In the genomic region with DNA sequence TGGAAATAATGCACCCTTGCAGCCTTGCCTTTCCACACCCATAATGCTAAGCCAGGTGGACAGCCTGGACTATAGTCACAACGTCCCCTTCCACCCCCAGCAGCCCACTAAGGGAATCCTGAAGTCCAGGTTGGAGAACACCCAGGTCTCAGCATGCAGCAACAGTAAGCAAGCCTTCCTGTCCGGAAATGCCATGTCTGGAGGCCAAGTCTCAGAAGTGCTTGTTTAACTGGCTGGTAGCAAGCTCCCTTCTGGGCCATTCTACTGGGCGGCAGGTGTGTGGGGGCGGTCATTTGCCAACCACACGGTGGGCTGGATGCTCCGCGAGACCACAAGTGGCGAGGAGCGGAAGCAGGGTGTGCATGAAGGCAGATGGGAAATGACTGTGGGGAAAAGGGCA, we compare ENCODE assay signal across 34 mouse cellular contexts.
DNase-seq lines count a peak whose midpoint lies in the region; ATAC-seq lines count a peak whose summit lies in the region.
"Had no signal": no experiment of that assay in that cellular context is flagged by ENCODE, and none has a peak within 500 bp of the region (broad histone marks: within the 10 kb centered on the region; RNA-seq: fewer than 3 reads in every experiment).

No protein-coding gene starts in this region.

- no peaks in the 10 kb centered on the region for H3K4me1 ChIP-seq in heart, embryonic 10.5 days
- H3K4me1 ChIP-seq in midbrain, embryonic 16.5 days (ENCODE audit: control insufficient read depth, insufficient read depth, low read length): no peaks in the 10 kb centered on the region
- H3K4me1 ChIP-seq: embryonic facial prominence, embryonic 12.5 days; heart, embryonic 13.5 days; hindbrain, embryonic 12.5 days; midbrain, embryonic 10.5 days; midbrain, embryonic 15.5 days; neural tube, embryonic 12.5 days had no signal

- peak; percentile 55 for DNase-seq in heart, embryonic 10.5 days (ENCODE audit: low spot score)
- no peak for DNase-seq in heart, postnatal 36 days
- peak; percentile 98 for DNase-seq in cerebellum, adult 11-12 months
- peak; percentile 98 for DNase-seq in cerebellum, adult 9-11 months
- no peak for DNase-seq in ovary, postnatal 14 days (ENCODE audit: low spot score)
- DNase-seq: adrenal gland, postnatal 25 days; embryo, embryonic 11 days; gastrocnemius, adult 2 months; gastrocnemius, postnatal 36 days; heart, adult 2 months; heart, postnatal 14 days; kidney, adult 8-10 months; kidney, postnatal 10 days; layer of hippocampus, postnatal 36 days; liver; lung, embryonic 14.5 days; lung, postnatal 14 days; right cerebral cortex, postnatal 4 days; thymus, adult 18-20 months; thymus, postnatal 36 days had no signal

- H3K4me3 ChIP-seq in heart, embryonic 10.5 days: no peak overlapping the region
- no peak overlapping the region for H3K4me3 ChIP-seq in midbrain, embryonic 16.5 days (ENCODE audit: low read depth, low read length)
- H3K4me3 ChIP-seq: embryonic facial prominence, embryonic 12.5 days; gastrocnemius, adult 2 months; heart, adult 2 months; heart, embryonic 13.5 days; hindbrain, embryonic 12.5 days; midbrain, embryonic 10.5 days; midbrain, embryonic 15.5 days; myocyte; neural tube, embryonic 12.5 days had no signal

- H3K9ac ChIP-seq in midbrain, embryonic 16.5 days (ENCODE audit: low read depth, low read length): no peak overlapping the region
- H3K9ac ChIP-seq: embryonic facial prominence, embryonic 12.5 days; heart, embryonic 13.5 days; hindbrain, embryonic 12.5 days; liver, embryonic 14.5 days; lung, embryonic 14.5 days; midbrain, embryonic 15.5 days; neural tube, embryonic 12.5 days had no signal

- no peak overlapping the region for H3K4me2 ChIP-seq in midbrain, embryonic 16.5 days (ENCODE audit: low read length)
- H3K4me2 ChIP-seq: embryonic facial prominence, embryonic 12.5 days; heart, embryonic 13.5 days; hindbrain, embryonic 12.5 days; lung, embryonic 14.5 days; midbrain, embryonic 15.5 days; neural tube, embryonic 12.5 days had no signal

- intact Hi-C loops in heart, postnatal 36 days (cut with DNase I): no loop called here

- ATAC-seq in hematopoietic stem cell, adult 5-6 weeks (replicated peaks in 1 of 2; ENCODE audit: insufficient read depth in 1 of 2, low FRiP score in 2 of 2, low TSS enrichment in 1 of 2, low read depth in 1 of 2, poor library complexity in 2 of 2, severe bottlenecking in 2 of 2): peak; percentile 32; a peak in 2 of 4 replicates
- ATAC-seq in midbrain, embryonic 16.5 days: no peak
- ATAC-seq: forebrain, embryonic 14.5 days; intestine, embryonic 16.5 days; midbrain, embryonic 15.5 days; Patski had no signal

- WGBS in heart, embryonic 10.5 days: 91% methylated on average over 9 of the region's 9 CpGs
- WGBS in midbrain, embryonic 16.5 days: 92% methylated on average over 9 of the region's 9 CpGs

- H3K27me3 ChIP-seq in heart, embryonic 10.5 days (ENCODE audit: insufficient read depth, poor library complexity, severe bottlenecking): no peaks in the 10 kb centered on the region
- no peaks in the 10 kb centered on the region for H3K27me3 ChIP-seq in midbrain, embryonic 16.5 days (ENCODE audit: control insufficient read depth, insufficient read depth, low read depth, low read length)
- H3K27me3 ChIP-seq: embryonic facial prominence, embryonic 12.5 days; heart, embryonic 13.5 days; hindbrain, embryonic 12.5 days; midbrain, embryonic 15.5 days; neural tube, embryonic 12.5 days; Patski had no signal

- H3K27ac ChIP-seq in heart, embryonic 10.5 days: no peak overlapping the region
- no peak overlapping the region for H3K27ac ChIP-seq in midbrain, embryonic 16.5 days (ENCODE audit: low read length)
- H3K27ac ChIP-seq: embryonic facial prominence, embryonic 12.5 days; gastrocnemius, adult 2 months; heart, adult 2 months; heart, embryonic 13.5 days; hindbrain, embryonic 12.5 days; liver, embryonic 14.5 days; midbrain, embryonic 15.5 days; neural tube, embryonic 12.5 days; stomach, postnatal 0 days had no signal

- H3K36me3 ChIP-seq in heart, embryonic 10.5 days: no peaks in the 10 kb centered on the region
- no peaks in the 10 kb centered on the region for H3K36me3 ChIP-seq in midbrain, embryonic 16.5 days (ENCODE audit: control insufficient read depth, insufficient read depth, low read length)
- H3K36me3 ChIP-seq: embryonic facial prominence, embryonic 12.5 days; heart, embryonic 13.5 days; hindbrain, embryonic 12.5 days; midbrain, embryonic 10.5 days; midbrain, embryonic 15.5 days; neural tube, embryonic 12.5 days had no signal

- H3K9me3 ChIP-seq in heart, embryonic 10.5 days: no peaks in the 10 kb centered on the region
- no peaks in the 10 kb centered on the region for H3K9me3 ChIP-seq in midbrain, embryonic 16.5 days (replicated peaks; ENCODE audit: control insufficient read depth, low read length, poor library complexity, severe bottlenecking)
- H3K9me3 ChIP-seq: embryonic facial prominence, embryonic 12.5 days; heart, embryonic 13.5 days; hindbrain, embryonic 12.5 days; midbrain, embryonic 10.5 days; midbrain, embryonic 15.5 days; neural tube, embryonic 12.5 days had no signal

Comparison
In these comparisons a context has a peak if more than half of its experiments do, and no peak if none do; other contexts are left out.
1. DNase-seq: peak in heart, embryonic 10.5 days (single experiment), cerebellum, adult 11-12 months (single experiment) and cerebellum, adult 9-11 months (single experiment); none in heart, postnatal 36 days (0 of 2) and ovary, postnatal 14 days (single experiment).